Mouse (Mus musculus): Measurements from ENCODE around the gene Trarg1. TPM values are rescaled to one million over a fixed set of nuclear protein-coding genes. Genes with fewer than 3 reads are reported as not detected.

Gene Trarg1
- total RNA-seq, 2 experiments from 2014 or later: 0.84 to 8.2 TPM

Other genes with a start within 250 kb of the Trarg1 start
- 10 to 100 TPM; 11.3 to 11.6 TPM for gene Abr, start 57.5 kb upstream of the Trarg1 start, total RNA-seq (2021)
- not detected for gene Bhlha9, start 7.3 kb upstream of the Trarg1 start, total RNA-seq (2021)
- gene Gosr1, start 83.8 kb downstream of the Trarg1 start, total RNA-seq (2021): 10 to 100 TPM; 17.6 to 18.6 TPM
- gene Cpd, start 167.2 kb downstream of the Trarg1 start, total RNA-seq (2021): 10 to 100 TPM; 26.3 to 30.5 TPM
- not detected for gene Tmigd1, start 222.4 kb downstream of the Trarg1 start, total RNA-seq (2021)
- gene Blmh, start 245.0 kb downstream of the Trarg1 start, total RNA-seq (2021): 10 to 100 TPM; 25.8 to 30.3 TPM